Mouse (Mus musculus) cortical plate, adult 2 months (tissue): Measurements from ENCODE around the gene Tmem159. TPM values are rescaled to one million over a fixed set of nuclear protein-coding genes. Genes with fewer than 3 reads are reported as not detected.

Experiments used
- H3K27ac ChIP-seq: fragments of 200-500 bp; 2 replicates; pipeline ENCODE4 v1.5.1; 2012; ENCODE audit warnings: low read length, control low read depth, inconsistent platforms; ENCODE audit not compliant: insufficient read depth
- H3K4me1 ChIP-seq: fragments of 200-500 bp; 2 replicates; pipeline ENCODE4 v1.6.1; 2011; ENCODE audit warnings: low read length; ENCODE audit not compliant: control insufficient read depth, insufficient read depth
- H3K4me3 ChIP-seq: fragments of 200-500 bp; 2 replicates; pipeline ENCODE4 v1.5.1; 2011; ENCODE audit warnings: mild to moderate bottlenecking, low read length, control low read depth; ENCODE audit not compliant: insufficient read depth
- CTCF ChIP-seq: fragments of 200-500 bp; IDR thresholded peaks from 2 replicates; pipeline ENCODE4 v1.5.1; 2011; ENCODE audit warnings: mild to moderate bottlenecking, control low read depth, low read length; ENCODE audit not compliant: insufficient read depth; ENCODE audit errors: extremely low read depth
- POLR2A ChIP-seq: fragments of 200-500 bp; IDR thresholded peaks from 2 replicates; pipeline ENCODE4 v1.6.1; 2011; ENCODE audit warnings: mild to moderate bottlenecking, low read length, control low read depth; ENCODE audit not compliant: insufficient read depth; ENCODE audit errors: extremely low read depth
- polyA plus RNA-seq: library from polyadenylated mRNA; depleted of rRNA; stranded (reverse); fragments of >200 nt; gene quantifications from 2 replicates; pipeline ENCODE4 v1.2.3, GENCODE M21; 2012

The Tmem159 gene
- polyA plus RNA-seq, 1 experiment = 13.4 TPM

DNA sequence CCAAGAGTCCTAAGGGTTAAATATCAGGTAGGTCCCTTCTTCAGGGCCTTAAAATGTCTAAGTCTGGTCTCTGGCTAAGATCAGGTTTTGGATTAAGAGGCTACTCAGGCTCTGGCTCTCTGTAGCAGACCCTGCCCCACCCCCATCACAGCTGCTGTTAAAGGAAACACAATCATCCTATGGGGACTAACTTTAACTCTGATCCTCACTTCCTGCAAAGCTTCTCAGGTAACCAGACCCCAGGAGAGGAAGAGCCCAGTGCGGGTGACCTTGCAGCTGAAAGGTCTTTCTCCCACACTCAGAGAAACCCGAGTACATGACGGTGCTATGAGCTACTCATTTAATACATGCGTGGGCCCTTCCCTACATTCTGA lies 25.5 kb downstream of the Tmem159 start:
- TF ChIP-seq CTCF (no peak), POLR2A (no peak)
- no peak overlapping the region for H3K27ac ChIP-seq
- no peak overlapping the region for H3K4me3 ChIP-seq
- H3K4me1 ChIP-seq = no peaks in the 10 kb centered on the region; the same call in 1 of the 2 replicates

DNA sequence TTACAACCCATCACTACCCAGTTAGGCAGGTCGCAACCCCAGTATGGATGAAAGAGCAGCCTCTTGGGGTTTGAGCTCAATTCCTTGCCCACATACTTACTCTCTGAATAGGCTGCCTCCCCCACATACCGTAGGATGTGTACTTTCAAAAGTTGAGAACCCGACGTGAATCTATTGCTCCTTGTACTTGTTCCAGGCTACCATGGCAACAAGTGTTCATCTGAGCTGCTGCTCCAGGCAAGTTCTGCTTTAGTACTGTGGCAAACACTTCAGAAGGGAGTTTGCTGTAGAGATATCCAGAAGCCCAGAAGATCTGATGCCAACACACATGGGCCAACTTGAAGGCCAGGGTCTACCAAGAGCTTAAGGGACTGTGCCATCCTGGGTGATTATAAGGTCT lies 26.8 kb downstream of the Tmem159 start:
- TF ChIP-seq POLR2A (no peak), CTCF (no peak)
- Histone ChIP-seq H3K4me1 (no peaks in the 10 kb centered on the region; the same call in 1 of the 2 replicates), H3K4me3 (no peak overlapping the region), H3K27ac (no peak overlapping the region)

DNA sequence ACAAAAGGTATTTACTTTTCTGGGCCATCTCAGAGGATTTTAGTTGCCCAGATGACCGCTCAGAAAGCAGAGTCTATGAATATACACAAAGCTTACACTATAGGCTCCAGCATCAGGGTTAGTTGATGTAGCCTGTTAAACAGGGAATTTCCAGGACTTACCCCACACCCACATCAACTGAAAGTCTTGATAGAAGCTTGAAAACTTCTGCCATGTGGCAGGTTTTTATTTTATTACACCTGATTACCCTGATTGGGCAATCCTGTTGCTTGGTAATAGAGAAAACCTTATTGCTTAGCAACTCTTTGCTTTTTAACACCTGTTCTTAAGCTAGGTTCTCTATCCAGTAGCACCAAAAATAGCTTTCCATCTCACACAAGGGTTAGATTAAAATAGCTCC lies 40.6 kb downstream of the Tmem159 start:
- Histone ChIP-seq H3K27ac (no peak overlapping the region), H3K4me1 (no peaks in the 10 kb centered on the region)

DNA sequence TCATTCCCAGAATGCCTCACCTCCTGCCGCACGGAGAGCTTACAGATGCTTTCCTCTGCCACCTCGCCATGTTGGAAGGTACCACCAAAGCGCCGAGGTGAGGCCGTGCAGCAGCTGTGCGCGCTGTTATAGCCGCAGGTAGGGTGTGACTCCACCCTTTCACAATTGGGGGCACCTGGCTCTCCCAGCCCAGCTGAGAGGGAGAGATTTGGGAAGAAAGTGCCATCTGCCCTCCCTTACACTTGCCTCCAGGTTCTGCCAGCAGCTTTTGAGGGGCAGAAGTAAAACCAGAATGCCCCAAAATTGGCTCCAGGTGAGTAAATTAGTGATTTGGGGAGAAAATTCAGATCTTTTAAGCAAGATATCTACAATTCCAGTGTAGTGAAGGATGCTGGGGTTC lies 43.0 kb downstream of the Tmem159 start, which contains the start of gene Zp2:
TSS of gene Zp2 (minus strand) at position 101 of the 400 bp plus-strand sequence.
- H3K4me3 ChIP-seq = no peak within 1 kb of the TSS
- no peak within 1 kb of the TSS for H3K27ac ChIP-seq
- TF ChIP-seq POLR2A (no peak), CTCF (no peak)
- H3K4me1 ChIP-seq = no peaks in the 10 kb centered on the region; the same call in none of the 2 replicates

More for the DNA sequence above, 40.6 kb downstream of the Tmem159 start:
- TF ChIP-seq CTCF (no peak), POLR2A (no peak)
- no peak overlapping the region for H3K4me3 ChIP-seq

DNA sequence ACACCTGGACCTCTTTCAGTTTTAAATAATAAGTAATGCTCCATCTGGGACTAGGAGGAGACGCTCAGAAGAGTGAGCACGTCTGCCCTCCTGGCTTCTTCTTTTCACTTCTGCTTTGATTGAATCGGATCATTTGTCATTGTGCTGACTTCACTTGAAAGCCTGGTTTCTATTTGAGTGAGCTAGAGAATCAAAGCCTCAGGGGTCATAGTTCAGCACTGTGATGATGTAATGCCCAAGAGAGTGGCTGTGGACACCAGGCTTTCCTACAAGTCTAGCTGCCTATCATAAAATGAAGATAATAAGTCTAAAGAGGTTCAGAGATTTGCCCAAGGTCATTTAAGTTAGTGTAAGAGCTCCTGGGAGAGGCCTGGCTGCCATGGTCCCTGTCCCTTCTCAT lies 48.1 kb downstream of the Tmem159 start:
- Histone ChIP-seq H3K27ac (peak overlapping the region; percentile 7), H3K4me3 (no peak overlapping the region), H3K4me1 (no peaks in the 10 kb centered on the region; the same call in none of the 2 replicates)
- TF ChIP-seq POLR2A = no peak
- TF ChIP-seq CTCF = no peak

DNA sequence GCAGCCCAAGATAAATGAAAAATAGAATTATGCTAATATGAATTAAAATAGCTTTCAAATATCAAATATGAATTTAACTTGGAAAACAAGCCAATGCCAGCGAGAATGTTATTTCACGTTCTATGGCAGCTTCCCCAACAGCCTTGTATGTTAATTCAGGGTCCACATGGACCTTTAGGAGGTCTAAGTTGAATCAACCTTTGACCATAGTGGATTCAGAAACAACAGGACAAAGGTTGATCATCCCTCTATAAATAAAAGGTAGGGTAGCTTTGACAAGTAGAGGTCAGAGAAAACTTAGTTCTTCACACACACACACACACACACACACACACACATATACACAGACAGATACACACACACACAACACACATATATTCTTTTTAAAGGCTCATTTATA lies 48.7 kb downstream of the Tmem159 start:
- TF ChIP-seq POLR2A (no peak), CTCF (no peak)
- no peaks in the 10 kb centered on the region; the same call in none of the 2 replicates for H3K4me1 ChIP-seq

DNA sequence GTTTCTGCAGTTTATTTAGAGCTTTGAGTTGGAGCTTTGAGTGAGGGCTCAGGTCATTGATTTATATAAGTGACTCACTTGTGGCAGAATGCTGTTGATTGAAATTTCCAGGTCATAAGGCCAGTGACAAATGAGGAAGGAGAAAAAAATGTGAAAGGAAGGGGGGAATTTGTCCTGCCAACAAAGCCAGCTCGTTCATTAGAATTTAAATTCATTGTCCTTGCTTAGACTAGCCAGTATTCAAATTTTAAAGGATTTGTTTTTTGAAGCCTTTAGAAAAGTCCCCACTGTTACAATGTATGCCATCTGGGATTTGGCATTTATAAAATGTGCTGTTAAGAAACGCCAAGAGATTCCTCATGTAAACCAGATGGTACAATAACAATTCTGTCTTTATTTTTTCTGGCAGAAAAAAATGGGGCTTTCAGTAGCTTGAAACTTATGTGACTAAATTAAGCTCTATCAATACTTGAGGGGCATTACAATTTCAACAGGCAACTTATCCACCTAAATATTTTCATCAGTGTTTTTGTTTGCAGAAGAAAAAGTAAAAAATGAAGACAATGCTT lies 54.8 kb downstream of the Tmem159 start:
- Histone ChIP-seq H3K4me3 (no peak overlapping the region), H3K4me1 (peaks cover 4% of the 10 kb centered on the region), H3K27ac (peak overlapping the region; percentile 84)
- TF ChIP-seq POLR2A (no peak), CTCF (no peak)

More for the DNA sequence above, 48.7 kb downstream of the Tmem159 start:
- no peak overlapping the region for H3K4me3 ChIP-seq
- H3K27ac ChIP-seq = no peak overlapping the region

DNA sequence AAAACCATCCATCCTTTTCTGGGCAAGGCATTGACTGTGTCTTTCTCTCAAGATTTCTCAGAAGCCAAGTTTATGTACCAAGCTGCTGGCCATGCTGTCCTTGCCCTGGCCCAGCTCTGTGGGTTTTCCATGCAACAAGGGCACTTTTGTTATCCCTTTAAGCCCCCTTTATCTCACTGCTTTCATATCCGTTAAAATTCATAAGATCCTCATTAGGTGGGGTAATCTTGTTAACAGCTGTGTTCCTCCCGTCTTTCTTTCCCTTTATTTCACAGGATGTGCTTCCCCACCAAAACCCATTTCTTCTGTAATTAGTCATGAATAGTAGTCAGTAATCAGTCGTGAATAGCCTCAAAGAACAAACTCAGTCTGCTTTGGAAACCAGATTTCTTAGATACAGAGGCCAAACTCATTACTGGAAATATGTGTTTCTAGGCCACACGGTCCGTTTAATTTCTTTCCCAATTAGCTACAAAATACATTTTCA lies 55.5 kb downstream of the Tmem159 start:
- H3K4me3 ChIP-seq = no peak overlapping the region
- H3K4me1 ChIP-seq = peaks cover 4% of the 10 kb centered on the region
- TF ChIP-seq CTCF (no peak), POLR2A (no peak)
- H3K27ac ChIP-seq = no peak overlapping the region

DNA sequence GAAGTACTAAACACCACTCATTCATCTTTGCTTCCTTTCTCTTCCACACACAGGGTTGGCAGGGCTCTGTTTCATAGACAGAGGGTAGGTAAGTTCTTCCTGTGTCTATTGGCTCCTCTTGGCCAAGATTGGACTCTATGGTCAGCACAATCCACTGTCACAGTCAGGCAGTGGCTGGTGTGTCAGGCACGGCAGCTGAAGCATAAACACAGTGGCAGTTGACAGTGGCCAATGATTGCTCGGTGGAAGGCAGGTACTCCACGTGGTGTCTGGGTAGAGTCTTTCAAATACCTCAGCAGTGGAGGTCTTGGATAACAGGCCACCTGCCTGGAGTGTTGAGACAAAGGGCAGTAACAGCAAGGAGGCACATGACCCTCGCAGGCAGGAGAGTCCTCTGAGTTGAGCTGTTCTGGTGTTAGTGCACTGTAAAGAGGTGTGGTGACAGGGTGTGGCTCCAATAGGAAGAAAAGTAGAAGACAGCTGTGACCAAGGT lies 56.0 kb downstream of the Tmem159 start:
- TF ChIP-seq CTCF = no peak
- TF ChIP-seq POLR2A = no peak
- peaks cover 4% of the 10 kb centered on the region for H3K4me1 ChIP-seq
- 0 out of 2 replicates have a peak overlapping the region, but pooled peaks have one; percentile 15 for H3K27ac ChIP-seq
- no peak overlapping the region for H3K4me3 ChIP-seq
